Mouse (Mus musculus): ENCODE measurements around the gene Twf2. TPM values are rescaled to one million over a fixed set of nuclear protein-coding genes. Genes with fewer than 3 reads are reported as not detected.
"Not testable (repeated sequence)": the region's sequence is repeated elsewhere in the genome, so short reads cannot be mapped to it uniquely, and the experiment has no call there.

Twf2 gene
- polyA plus RNA-seq, 1 experiment from 2014 or later, result 45.5 TPM

DNA sequence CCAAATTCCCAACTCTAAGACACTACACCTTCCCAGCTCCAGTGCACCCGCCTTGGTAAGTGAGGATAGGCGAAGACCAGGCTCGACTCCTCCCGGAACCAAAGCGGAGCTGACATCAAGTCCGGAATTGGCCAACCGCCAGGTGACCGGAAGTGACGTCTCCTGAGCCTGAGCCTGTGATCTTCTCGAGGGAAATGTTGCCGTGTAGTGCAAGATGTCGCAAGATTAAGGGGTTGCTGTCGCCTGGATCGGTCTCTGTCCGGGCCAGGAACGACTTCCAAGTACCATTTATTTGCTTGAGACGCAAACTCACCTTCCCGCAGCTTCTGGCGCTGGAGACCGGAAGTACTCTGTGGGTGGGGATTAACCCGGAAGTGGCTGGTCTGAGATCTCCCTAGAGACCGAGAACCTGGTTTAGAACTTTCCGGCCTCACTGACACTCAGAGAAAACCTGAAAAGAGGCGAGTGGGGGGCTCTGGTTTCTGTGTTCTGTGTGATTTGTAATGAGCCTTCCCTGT is 43.1 kb upstream of the Twf2 start:
- ATAC-seq (ENCODE audit: insufficient number of reproducible peaks, insufficient read depth, low FRiP score, low read depth), result peak; percentile 73
- H3K4me2 ChIP-seq (ENCODE audit: low read length), result peak overlapping the region; percentile 72
- WGBS, result 3% methylated on average over 24 of the region's 24 CpGs
- peak overlapping the region; percentile 71 for H3K9ac ChIP-seq (ENCODE audit: low read length)
- H3K36me3 ChIP-seq (ENCODE audit: control insufficient read depth, insufficient read depth, low read length), result no peaks in the 10 kb centered on the region
- H3K4me1 ChIP-seq (ENCODE audit: control insufficient read depth in 2 of 2, insufficient read depth in 2 of 2, low read length in 2 of 2), result no peaks in the 10 kb centered on the region
- H3K9me3 ChIP-seq (ENCODE audit: control insufficient read depth, low read length), result no peaks in the 10 kb centered on the region
- H3K4me3 ChIP-seq (ENCODE audit: control insufficient read depth in 1 of 2, insufficient read depth in 1 of 2, low read depth in 1 of 2, low read length in 2 of 2), result peak overlapping the region; percentile 57 to 80
- peak overlapping the region; percentile 84 to 97 for H3K27ac ChIP-seq (replicated peaks in 1 of 2; ENCODE audit: control insufficient read depth in 1 of 2, insufficient read depth in 1 of 2, low read depth in 2 of 2, low read length in 2 of 2)
- 0 out of 2 replicates have a peak, but pooled peaks cover 5% of the 10 kb centered on the region for H3K27me3 ChIP-seq (ENCODE audit: control insufficient read depth, insufficient read depth, low read length)

DNA sequence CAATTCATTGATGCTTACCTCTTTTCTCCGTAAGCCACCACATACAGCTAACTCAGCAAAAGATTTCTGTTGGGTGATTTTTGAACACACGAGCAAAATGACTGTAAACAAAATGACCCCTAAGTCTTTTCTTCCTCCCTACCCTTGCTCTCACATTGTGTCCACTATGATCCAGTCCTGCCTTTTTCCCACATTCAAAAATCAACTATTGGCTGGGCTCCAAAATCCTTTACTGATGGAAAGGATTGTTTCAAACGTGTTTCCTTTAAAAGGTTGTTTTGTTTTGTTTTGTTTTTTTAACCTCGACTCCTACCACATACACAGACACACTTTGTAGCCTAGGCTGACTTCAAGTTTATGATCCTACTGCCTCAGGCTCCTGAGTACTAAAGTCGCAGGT is 42.5 kb upstream of the Twf2 start:
- 46% methylated on average over 5 of the region's 5 CpGs for WGBS
- Histone ChIP-seq H3K27me3 (ENCODE audit: control insufficient read depth, insufficient read depth, low read length) (0 out of 2 replicates have a peak, but pooled peaks cover 5% of the 10 kb centered on the region), H3K9me3 (ENCODE audit: control insufficient read depth, low read length) (no peaks in the 10 kb centered on the region)

DNA sequence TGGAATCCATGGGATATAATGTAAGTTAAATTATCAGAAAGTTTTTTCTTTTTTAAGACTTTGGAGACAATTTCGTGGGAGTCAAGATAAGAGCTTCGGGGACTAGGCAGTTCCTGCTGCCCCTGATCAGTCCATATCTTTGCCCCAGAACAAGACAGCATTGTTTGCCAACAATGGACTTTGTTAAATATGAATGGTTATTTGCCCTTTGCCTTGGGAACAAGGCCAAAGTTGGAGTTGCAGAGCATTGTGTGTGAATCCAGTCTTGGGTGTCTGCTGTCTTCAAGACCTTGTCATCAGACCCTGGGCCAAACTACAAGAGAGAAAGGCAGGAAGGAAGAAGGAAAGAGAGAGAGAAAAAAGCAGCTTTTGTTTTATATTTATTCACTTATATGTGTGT is 36.2 kb upstream of the Twf2 start:
- no peak for ATAC-seq (ENCODE audit: insufficient number of reproducible peaks, insufficient read depth, low FRiP score, low read depth)
- no peak overlapping the region for H3K9ac ChIP-seq (ENCODE audit: low read length)
- no peak overlapping the region for H3K4me3 ChIP-seq (ENCODE audit: control insufficient read depth in 1 of 2, insufficient read depth in 1 of 2, low read depth in 1 of 2, low read length in 2 of 2)
- 0 out of 2 replicates have a peak, but pooled peaks cover 5% of the 10 kb centered on the region for H3K27me3 ChIP-seq (ENCODE audit: control insufficient read depth, insufficient read depth, low read length)
- no peaks in the 10 kb centered on the region for H3K9me3 ChIP-seq (ENCODE audit: control insufficient read depth, low read length)
- peaks cover 5% of the 10 kb centered on the region in 2 experiments; a peak in 2 of 4 replicates for H3K4me1 ChIP-seq (ENCODE audit: control insufficient read depth in 2 of 2, insufficient read depth in 2 of 2, low read length in 2 of 2)
- no peak overlapping the region for H3K4me2 ChIP-seq (ENCODE audit: low read length)
- H3K36me3 ChIP-seq (ENCODE audit: control insufficient read depth, insufficient read depth, low read length), result no peaks in the 10 kb centered on the region
- WGBS, result 61% methylated on average over 2 of the region's 2 CpGs
- H3K27ac ChIP-seq (replicated peaks in 1 of 2; ENCODE audit: control insufficient read depth in 1 of 2, insufficient read depth in 1 of 2, low read depth in 2 of 2, low read length in 2 of 2), result no peak overlapping the region

More for the DNA sequence above, 42.5 kb upstream of the Twf2 start:
- Histone ChIP-seq H3K4me2 (ENCODE audit: low read length) (peak overlapping the region; percentile 72), H3K36me3 (ENCODE audit: control insufficient read depth, insufficient read depth, low read length) (no peaks in the 10 kb centered on the region), H3K4me1 (ENCODE audit: control insufficient read depth in 2 of 2, insufficient read depth in 2 of 2, low read length in 2 of 2) (no peaks in the 10 kb centered on the region), H3K9ac (ENCODE audit: low read length) (peak overlapping the region; percentile 71), H3K27ac (replicated peaks in 1 of 2; ENCODE audit: control insufficient read depth in 1 of 2, insufficient read depth in 1 of 2, low read depth in 2 of 2, low read length in 2 of 2) (peak overlapping the region; percentile 84 to 97), H3K4me3 (ENCODE audit: control insufficient read depth in 1 of 2, insufficient read depth in 1 of 2, low read depth in 1 of 2, low read length in 2 of 2) (peak overlapping the region; percentile 57 to 80)
- ATAC-seq (ENCODE audit: insufficient number of reproducible peaks, insufficient read depth, low FRiP score, low read depth), result no peak

DNA sequence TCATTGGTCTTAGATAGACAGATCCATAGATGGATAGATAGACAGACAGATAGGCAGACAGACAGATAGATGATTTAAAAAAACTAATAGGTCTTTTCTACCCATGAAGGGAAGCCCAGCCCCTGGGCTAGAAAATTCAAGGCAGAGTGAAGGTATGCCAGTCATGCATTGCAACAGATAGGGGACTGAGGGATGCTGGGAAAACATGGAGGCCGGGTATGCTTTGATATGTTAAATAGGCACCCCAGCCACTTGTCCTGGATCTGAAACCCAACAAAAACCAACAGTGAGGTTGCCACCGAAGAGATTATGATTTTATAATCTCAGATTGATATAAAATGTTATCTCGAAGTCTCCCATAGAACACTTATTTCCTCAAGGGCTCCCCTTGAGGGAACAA is 35.7 kb upstream of the Twf2 start:
- H3K9ac ChIP-seq (ENCODE audit: low read length), result no peak overlapping the region
- H3K27ac ChIP-seq (replicated peaks in 1 of 2; ENCODE audit: control insufficient read depth in 1 of 2, insufficient read depth in 1 of 2, low read depth in 2 of 2, low read length in 2 of 2), result no peak overlapping the region
- no peaks in the 10 kb centered on the region for H3K36me3 ChIP-seq (ENCODE audit: control insufficient read depth, insufficient read depth, low read length)
- H3K4me1 ChIP-seq (ENCODE audit: control insufficient read depth in 2 of 2, insufficient read depth in 2 of 2, low read length in 2 of 2), result peaks cover 5% of the 10 kb centered on the region in 2 experiments; a peak in 2 of 4 replicates
- WGBS, result 77% methylated on average over 3 of the region's 3 CpGs
- no peak for ATAC-seq (ENCODE audit: insufficient number of reproducible peaks, insufficient read depth, low FRiP score, low read depth)
- H3K27me3 ChIP-seq (ENCODE audit: control insufficient read depth, insufficient read depth, low read length), result 0 out of 2 replicates have a peak, but pooled peaks cover 5% of the 10 kb centered on the region
- no peak overlapping the region for H3K4me2 ChIP-seq (ENCODE audit: low read length)
- H3K9me3 ChIP-seq (ENCODE audit: control insufficient read depth, low read length), result no peaks in the 10 kb centered on the region
- H3K4me3 ChIP-seq (ENCODE audit: control insufficient read depth in 1 of 2, insufficient read depth in 1 of 2, low read depth in 1 of 2, low read length in 2 of 2), result no peak overlapping the region

DNA sequence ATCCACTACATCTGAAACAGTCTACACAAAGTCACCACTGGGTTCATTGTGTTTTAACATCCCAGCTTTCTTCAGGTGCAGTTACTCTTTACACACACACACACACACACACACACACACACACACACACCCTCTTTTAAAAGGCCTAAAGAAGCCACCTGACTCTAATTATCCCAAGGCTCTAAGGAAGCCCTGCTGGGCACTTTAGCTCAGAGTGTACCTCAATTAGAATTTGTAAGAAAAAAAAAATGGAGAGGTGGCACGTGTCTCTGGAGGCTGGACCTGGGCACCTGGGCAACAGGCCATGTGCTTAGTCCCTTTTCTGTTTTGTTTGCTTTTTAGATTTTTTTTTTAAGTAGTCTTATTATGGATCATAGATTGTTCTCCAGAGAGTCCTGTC is 35.2 kb upstream of the Twf2 start:
- no peak overlapping the region for H3K9ac ChIP-seq (ENCODE audit: low read length)
- no peak overlapping the region for H3K4me3 ChIP-seq (ENCODE audit: control insufficient read depth in 1 of 2, insufficient read depth in 1 of 2, low read depth in 1 of 2, low read length in 2 of 2)
- H3K4me2 ChIP-seq (ENCODE audit: low read length), result no peak overlapping the region
- H3K27me3 ChIP-seq (ENCODE audit: control insufficient read depth, insufficient read depth, low read length), result 0 out of 2 replicates have a peak, but pooled peaks cover 3% of the 10 kb centered on the region
- no peak overlapping the region for H3K27ac ChIP-seq (replicated peaks in 1 of 2; ENCODE audit: control insufficient read depth in 1 of 2, insufficient read depth in 1 of 2, low read depth in 2 of 2, low read length in 2 of 2)
- ATAC-seq (ENCODE audit: insufficient number of reproducible peaks, insufficient read depth, low FRiP score, low read depth), result no peak
- H3K9me3 ChIP-seq (ENCODE audit: control insufficient read depth, low read length), result no peaks in the 10 kb centered on the region
- peaks cover 5% of the 10 kb centered on the region in 2 experiments; a peak in 2 of 4 replicates for H3K4me1 ChIP-seq (ENCODE audit: control insufficient read depth in 2 of 2, insufficient read depth in 2 of 2, low read length in 2 of 2)
- WGBS, result 65% methylated on average over 1 of the region's 1 CpGs
- no peaks in the 10 kb centered on the region for H3K36me3 ChIP-seq (ENCODE audit: control insufficient read depth, insufficient read depth, low read length)

DNA sequence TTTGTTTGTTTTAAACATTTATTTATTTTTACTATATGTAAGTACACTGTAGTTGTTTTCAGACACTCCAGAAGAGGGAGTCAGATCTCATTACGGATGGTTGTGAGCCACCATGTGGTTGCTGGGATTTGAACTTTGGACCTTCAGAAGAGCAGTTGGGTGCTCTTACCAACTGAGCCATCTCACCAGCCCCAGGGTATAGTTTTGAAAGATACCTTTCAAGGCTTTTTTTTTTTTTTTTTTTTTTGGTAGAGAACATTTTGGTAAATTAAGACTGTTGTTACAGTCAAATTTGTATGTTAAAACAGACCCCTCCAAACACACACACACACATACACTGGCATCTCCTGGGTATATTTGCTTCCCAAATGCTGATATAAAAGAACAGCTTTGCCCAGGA is 33.9 kb upstream of the Twf2 start:
- not testable (repeated sequence) for H3K4me2 ChIP-seq (ENCODE audit: low read length); H3K9ac ChIP-seq (ENCODE audit: low read length); H3K27me3 ChIP-seq (ENCODE audit: control insufficient read depth, insufficient read depth, low read length); H3K27ac ChIP-seq (replicated peaks in 1 of 2; ENCODE audit: control insufficient read depth in 1 of 2, insufficient read depth in 1 of 2, low read depth in 2 of 2, low read length in 2 of 2); H3K4me3 ChIP-seq (ENCODE audit: control insufficient read depth in 1 of 2, insufficient read depth in 1 of 2, low read depth in 1 of 2, low read length in 2 of 2); H3K9me3 ChIP-seq (ENCODE audit: control insufficient read depth, low read length); H3K36me3 ChIP-seq (ENCODE audit: control insufficient read depth, insufficient read depth, low read length); ATAC-seq (ENCODE audit: insufficient number of reproducible peaks, insufficient read depth, low FRiP score, low read depth)
- WGBS, result 80% methylated on average over 1 of the region's 1 CpGs
- peaks cover 10 to 18% of the 10 kb centered on the region in 2 experiments for H3K4me1 ChIP-seq (ENCODE audit: control insufficient read depth in 2 of 2, insufficient read depth in 2 of 2, low read length in 2 of 2)

DNA sequence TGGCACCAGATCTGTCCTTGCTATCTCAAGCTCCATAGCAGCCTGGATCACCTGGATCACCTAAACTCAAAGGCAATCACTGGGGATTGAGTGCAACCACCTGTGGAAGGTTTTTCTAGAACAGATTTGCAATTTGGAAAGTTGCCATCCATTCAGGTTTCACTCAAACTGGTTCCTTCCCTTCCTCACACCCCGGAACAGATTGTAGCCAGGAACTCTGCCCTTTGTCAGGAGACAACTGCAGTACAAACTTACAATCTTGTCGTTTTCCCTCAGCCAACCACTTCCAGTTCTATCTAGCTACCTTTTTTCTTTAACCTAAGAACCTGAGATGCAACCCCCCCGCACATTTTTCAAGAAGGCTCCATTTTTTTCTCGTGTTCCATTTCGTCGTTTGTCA is 33.0 kb upstream of the Twf2 start:
- H3K4me2 ChIP-seq (ENCODE audit: low read length), result peak overlapping the region; percentile 78
- ATAC-seq (ENCODE audit: insufficient number of reproducible peaks, insufficient read depth, low FRiP score, low read depth), result no peak
- no peaks in the 10 kb centered on the region for H3K27me3 ChIP-seq (ENCODE audit: control insufficient read depth, insufficient read depth, low read length)
- no peaks in the 10 kb centered on the region for H3K9me3 ChIP-seq (ENCODE audit: control insufficient read depth, low read length)
- peak overlapping the region; percentile 94; the same call in 1 of the 2 replicates for H3K9ac ChIP-seq (ENCODE audit: low read length)
- peaks cover 10 to 27% of the 10 kb centered on the region in 2 experiments for H3K4me1 ChIP-seq (ENCODE audit: control insufficient read depth in 2 of 2, insufficient read depth in 2 of 2, low read length in 2 of 2)
- H3K4me3 ChIP-seq (ENCODE audit: control insufficient read depth in 1 of 2, insufficient read depth in 1 of 2, low read depth in 1 of 2, low read length in 2 of 2), result no peak overlapping the region; a peak in 1 of 4 replicates
- H3K27ac ChIP-seq (replicated peaks in 1 of 2; ENCODE audit: control insufficient read depth in 1 of 2, insufficient read depth in 1 of 2, low read depth in 2 of 2, low read length in 2 of 2), result no peak overlapping the region
- H3K36me3 ChIP-seq (ENCODE audit: control insufficient read depth, insufficient read depth, low read length), result no peaks in the 10 kb centered on the region
- 34% methylated on average over 6 of the region's 6 CpGs for WGBS

All from heart, embryonic 14.5 days (tissue).